Mouse (Mus musculus) heart, postnatal 14 days (tissue): ENCODE results near the gene Sgsm1. TPM values are rescaled to one million over a fixed set of nuclear protein-coding genes. Genes with fewer than 3 reads are reported as not detected.
"Not testable (repeated sequence)": the region's sequence is repeated elsewhere in the genome, so short reads cannot be mapped to it uniquely, and the experiment has no call there.

Source experiments
- DNase-seq, 2 experiments: peaks; one replicate each; pipeline ENCODE4 v3.0.0; 2021 to 2022
- intact Hi-C: fragments of 180-260 bp; cut with DNase I; formaldehyde crosslinking; loops from one replicate; pipeline ENCODE4 v1.15.1; 2025
- long read RNA-seq, 2 experiments: library from polyadenylated mRNA; stranded (forward); transcript quantifications; one replicate each; pipeline ENCODE4 v2.0.0; 2021
- total RNA-seq, 2 experiments: library from RNA; stranded (reverse); gene quantifications; 2 replicates each; pipeline ENCODE4 v1.2.3; 2021

Gene Sgsm1
- total RNA-seq = under 1 TPM; 0.60 to 0.63 TPM
- long read RNA-seq, experiment 1 = 0 reads
- long read RNA-seq, experiment 2 = 0 reads

DNA sequence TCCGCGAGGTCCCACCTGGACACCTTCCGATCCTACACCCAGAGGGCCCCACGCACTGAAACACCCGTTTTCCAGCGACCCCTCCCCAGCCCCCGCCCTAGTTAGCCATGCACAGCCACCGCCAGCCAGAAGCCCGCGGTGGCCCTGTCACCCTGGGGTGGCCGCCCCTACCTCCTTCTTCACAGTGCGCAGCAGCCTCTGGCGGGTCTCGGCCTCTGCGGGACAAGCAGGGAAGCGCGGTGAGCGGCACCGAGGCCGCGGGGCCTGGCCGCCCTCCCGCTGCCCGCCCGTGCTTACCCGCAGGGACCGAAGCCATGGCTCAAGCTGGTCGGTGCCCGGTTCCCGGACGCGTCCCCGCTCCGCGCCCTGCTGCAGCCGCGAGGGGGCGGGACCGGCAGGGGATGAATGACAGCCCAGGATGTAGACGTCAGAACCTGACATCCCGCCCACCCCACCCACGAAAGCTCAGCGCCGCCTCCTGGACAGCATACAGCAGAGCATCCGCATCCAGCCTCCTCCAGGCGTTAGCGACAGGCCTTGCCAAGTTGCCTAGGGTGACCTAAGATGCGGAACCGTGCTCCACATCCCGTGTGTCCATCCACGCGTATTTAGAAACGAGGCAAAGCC is at the start of gene Sgsm1:
Gene Sgsm1, minus strand, starts transcription at position 410 of the 627 bp plus-strand sequence.
- peak; percentile 77 to 78 for DNase-seq
- intact Hi-C loops = no loop called here

DNA sequence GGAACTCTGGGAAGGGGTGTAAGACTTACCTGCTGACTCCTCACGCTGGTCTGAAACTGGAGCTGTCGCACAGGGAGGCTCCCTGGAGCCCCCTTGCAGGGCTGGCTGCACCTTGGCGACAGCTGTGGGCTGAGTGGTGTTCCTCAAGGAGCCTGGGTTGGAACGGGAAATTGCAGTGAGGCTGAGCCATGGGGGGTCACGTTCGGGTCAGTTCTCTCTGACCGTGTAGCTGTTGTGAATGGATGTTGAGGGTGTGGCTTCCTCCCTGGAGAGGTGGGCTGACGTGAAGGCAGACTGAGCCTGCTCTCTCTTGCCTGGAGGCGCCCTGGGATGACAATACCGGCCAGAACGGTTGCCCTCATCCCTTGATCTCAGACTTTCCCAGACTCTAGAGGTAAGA is 48.2 kb upstream of the Sgsm1 start:
- intact Hi-C loops = no loop called here
- peak in 1 of 2 experiments; percentile 12 for DNase-seq

DNA sequence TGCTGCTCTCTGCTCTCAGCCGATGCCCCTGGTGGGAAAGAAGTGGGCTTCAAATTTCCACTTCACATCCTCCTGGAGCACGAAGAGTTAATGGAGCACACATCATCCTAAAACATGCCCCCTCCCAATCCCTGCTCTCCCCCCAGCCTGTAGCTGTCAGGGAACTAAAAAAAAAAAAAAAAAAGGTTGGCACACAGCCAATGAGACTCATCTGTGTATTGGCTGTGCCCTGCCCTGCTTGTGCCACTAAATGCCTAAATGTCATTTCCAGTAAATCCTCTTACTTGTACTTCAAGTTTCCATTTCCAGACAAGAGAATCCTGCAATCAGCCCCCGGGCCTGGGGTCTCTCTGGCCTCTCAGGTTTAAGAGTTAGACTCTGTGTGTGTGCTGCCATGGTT is 47.1 kb upstream of the Sgsm1 start:
- no peak for DNase-seq
- intact Hi-C loops = no loop called here

DNA sequence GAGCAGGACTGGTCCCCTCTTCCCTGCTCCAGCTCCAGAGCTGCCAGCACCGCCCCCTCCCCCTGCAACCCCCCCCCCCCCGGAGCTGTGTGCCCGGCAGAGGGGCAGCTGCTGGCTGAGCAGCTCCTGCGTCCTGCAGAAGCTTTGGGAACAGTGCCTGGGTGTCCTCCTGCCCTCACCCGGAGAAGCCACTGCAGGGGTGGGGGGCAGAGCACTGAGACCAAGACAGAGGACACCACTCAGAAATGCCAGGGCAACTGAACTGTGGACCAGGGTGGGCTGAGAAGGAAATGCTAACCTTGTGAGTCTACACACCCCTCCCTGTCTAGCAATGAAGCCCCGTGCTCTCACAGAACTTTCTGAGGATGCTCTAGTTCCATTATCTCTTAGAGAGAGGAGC is 46.6 kb upstream of the Sgsm1 start, which contains the start of gene Aym1:
Gene Aym1, plus strand, starts transcription at position 109 of the 400 bp plus-strand sequence.
- intact Hi-C loops = no loop called here
- DNase-seq = no peak

DNA sequence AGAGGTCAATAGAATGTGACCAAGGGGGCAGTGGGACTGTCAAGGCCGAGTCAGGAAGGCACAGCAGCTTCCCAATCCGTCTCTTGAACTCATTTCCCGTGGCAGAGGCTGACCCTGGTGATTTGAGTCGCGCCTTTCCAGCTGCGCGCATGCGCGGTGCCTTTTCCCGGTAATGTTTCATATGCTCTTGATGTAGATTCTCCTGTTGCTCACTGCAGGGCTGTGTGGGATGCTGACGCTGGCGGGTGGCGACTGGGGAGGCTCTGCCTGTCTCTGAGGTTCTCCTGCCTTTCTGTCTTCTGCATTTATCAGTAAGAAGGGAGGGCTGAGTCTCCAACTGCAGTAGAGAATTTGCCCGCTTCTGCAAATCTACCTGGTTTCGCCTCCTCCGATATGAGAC is 43.7 kb upstream of the Sgsm1 start:
- DNase-seq = no peak
- intact Hi-C loops = no loop called here

DNA sequence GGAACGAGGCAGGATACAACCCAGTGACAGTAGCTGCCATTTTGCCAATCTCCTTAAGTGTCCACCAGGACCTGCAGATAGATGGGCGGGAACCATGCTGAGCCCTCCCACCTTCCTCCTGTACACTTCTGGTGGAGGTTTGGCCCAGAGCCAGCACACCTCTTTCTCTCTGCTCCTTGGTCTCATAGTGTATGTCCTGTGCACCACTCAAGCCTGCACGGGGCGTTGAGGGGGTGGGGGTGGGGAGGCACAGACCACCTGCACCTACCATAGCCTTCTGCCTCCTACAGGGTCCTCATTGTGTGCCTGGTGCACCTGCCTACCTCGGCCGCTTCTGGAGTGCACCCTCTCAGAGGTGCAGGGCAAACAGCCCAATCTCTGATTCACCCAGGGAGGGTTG is 42.0 kb upstream of the Sgsm1 start:
- DNase-seq = no peak
- intact Hi-C loops = no loop called here

DNA sequence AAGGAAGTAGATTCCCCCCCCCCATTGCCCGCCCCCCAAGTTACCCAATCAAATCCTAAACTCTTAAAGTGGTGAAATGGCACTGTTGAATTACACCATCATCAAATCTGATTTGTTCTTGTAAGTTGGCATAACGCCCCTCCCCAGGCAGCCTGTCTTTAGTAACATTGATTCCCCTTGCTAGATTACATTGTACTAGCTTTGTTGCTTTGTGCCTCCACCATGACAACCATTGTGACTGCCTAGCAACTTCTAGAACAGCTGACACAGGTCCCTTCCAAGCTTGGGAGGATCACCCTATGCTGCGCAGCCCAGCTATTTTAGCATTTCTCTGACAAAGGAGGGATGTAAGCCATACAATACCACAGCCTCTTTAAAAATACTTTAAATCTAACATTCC is 41.2 kb upstream of the Sgsm1 start:
- intact Hi-C loops = no loop called here
- DNase-seq = no peak

DNA sequence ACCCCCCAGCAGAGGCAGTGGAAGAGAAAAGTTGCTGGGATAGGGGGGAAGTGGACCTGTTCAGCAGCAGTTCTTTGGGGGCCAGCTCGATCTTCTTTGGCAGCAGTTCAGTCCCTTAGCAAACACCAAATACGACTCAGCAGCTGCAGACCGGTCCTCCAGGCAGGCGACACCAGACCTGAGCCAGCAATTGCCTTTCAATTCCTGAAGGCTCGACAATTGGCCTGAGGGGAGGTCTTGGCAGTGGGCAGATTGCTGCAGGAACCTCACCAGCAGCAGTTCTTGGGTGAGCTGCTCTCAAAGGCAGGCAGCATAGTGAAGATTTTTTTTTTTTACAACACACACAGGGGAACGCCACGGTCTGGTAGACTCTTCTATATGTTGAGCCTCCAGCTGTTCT is 39.2 kb upstream of the Sgsm1 start:
- DNase-seq = no peak
- intact Hi-C loops = no loop called here

DNA sequence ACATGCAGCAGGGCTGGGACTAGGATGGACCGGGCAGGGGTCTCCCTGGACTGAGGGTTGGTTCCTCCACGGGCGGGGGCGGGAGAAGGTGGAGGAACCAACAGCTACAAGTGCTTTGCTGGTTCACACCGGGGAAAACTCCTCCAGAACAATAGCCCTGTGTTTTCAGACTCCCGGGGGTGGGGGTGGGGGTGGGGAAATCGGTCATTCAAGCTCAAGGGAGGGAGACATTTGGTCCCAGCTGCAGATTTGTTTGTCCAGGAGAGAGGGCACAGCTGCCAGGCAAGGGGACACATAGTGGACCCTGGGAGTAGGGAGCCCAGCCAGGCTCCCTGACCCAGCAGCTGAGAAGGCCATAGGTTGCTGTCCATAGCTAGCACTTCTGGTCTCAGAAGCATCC is 38.6 kb upstream of the Sgsm1 start:
- intact Hi-C loops = no loop called here
- DNase-seq = no peak

DNA sequence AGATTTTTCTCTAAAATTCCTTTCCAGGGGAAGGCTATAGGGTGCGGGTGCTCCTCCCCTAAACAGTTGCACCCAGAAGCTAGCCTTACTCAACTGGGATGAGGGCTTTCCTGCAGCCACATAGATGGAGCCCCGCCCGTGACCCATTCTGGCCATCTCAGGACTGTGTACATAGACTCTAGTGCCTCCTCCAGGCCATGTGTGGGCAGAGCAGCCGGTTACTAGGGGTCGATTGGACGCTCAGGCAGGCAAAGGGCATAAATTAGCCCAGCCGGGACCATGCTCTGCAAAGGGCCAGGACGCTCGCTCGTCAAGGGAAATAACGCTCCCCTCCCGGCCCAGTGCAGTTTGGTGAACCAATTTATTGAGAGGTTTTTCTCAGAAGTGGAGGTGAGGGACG is 38.0 kb upstream of the Sgsm1 start:
- no peak for DNase-seq
- intact Hi-C loops = no loop called here

DNA sequence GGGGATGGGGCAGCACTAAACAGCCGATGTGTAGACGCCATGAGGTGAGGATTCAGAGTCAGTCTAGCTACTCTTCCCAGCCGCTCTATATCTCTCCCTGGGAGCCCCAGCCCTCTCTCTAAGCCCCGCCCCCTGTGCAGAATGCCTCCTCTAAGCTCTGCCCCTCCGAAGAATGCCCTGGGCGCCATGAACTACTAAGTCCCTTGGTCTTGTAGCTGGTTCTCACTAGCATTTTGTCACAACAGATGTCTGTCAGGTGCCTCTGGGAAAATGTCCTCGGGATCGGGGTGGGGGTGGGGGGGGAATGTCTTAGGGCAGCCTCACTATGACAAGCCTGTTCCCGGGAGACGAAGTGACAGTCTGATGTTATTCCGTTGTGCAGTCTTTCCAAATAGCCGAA is 37.0 kb upstream of the Sgsm1 start:
- DNase-seq = no peak
- intact Hi-C loops = no loop called here

DNA sequence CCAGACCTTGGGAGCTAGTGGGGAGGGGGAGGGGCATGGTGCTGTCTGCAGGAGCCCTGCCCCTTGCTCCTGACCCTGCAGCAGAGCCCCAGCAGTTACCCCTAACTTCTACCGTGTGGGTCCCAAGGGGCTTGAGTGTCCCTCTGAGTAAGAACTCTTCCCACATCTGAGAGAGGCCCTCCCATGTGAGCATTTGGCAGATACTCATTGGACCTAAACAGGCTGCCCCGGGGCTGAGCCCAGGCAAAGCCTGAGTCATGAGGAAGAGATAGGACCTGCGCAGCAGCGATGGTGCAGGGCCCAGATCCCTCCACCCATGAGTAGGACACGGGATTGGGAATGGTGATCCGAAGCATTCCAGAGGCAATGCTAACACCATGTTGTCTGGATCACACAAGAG is 36.1 kb upstream of the Sgsm1 start:
- intact Hi-C loops, DNase-seq: not testable (repeated sequence)

DNA sequence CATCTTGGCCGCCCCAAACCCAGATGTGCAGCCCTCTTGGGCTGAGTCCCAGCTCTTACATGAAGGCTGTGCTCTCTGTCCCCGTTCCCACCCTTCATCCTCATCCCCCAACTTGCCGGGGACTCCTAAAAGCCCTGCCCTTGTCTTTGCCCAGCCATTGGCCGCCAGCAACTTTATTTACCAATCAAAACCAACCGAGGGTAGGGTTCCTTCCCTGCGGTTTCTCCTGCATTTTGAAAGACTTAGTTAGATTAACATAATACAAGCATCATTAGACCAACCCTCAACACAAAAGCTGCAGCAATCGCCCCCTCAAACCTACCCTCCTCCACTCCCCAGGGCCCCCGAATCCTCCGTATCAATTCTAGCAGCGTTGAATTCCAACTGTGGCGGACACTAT is 35.2 kb upstream of the Sgsm1 start:
- intact Hi-C loops = no loop called here
- DNase-seq = no peak

DNA sequence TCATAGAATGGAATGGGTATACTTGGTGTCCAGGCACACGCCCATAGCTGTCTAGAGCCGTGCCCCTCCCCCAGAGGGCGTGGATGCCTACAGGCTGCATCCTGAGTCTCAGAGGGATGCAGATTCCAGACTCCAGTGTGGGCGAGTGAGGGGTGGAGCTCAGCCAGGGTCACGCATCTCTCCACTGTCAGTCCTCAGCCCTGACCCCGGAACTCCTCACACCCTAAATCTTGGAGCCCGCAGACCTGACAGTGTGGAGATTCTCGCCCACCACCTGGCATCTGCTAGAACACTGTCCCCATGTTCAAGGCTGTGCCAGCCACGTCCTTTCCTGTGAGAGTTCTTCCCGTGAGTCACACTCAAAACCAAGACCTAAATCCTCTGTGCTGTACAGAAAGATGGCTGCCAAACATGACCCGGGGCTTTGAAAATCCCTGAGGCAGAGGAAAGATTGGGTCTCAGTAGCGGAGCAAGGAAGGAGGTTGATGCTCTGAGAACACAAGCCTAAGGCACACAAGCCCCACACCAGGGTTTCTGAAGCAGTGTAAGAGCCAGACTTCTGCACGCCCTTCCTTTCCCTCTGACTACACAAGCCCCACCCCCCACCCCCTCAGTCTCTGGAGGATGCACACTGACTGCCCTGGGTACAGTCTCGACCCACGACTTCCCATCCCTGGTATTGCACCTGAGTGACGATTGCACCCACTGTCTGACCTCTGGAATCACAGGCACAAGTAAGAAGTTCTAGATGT is 34.2 kb upstream of the Sgsm1 start:
- DNase-seq = no peak
- intact Hi-C loops = no loop called here

DNA sequence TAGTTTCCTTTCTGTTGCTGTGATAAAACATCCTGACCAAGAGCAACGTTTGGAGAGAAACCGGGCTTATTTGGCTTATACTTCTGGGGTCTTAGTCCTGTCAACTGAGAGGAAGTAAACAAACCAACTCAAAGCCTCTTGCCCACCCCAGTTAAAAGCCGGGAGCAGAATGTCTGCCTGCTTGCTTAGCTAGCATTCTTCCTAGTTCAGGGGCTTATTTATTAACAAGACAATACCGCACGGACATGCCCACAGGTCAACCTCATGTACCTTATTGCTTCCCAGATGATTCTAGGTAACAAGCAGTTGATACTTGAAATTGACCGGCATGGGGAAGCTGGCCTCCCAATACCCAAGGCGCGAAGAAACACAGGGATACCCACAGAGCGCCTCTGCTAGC is 25.7 kb upstream of the Sgsm1 start:
- DNase-seq = no peak

DNA sequence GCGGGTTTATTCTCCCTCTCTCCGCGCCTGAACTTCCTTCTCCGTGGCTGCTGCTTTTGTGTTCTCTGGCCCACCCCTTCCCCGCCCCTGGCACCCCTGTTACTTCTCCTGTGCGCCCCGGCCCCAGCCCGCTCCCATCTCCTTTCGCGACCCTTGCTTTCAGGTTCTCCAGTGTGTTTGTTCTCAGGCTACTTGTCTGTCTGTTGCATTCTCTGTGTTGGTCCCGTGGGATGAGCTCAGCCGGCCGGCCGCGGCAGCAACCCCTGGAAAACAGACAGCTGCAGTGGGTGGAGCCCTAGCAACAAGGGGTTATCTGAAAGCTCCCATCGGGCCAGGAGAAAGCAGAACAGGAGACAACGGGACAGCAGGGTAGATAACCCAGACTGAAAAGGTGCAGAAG is 25.1 kb upstream of the Sgsm1 start:
- intact Hi-C loops = no loop called here
- peak; percentile 19 to 24 for DNase-seq

More for the DNA sequence above, 25.7 kb upstream of the Sgsm1 start:
- intact Hi-C loops = no loop called here

DNA sequence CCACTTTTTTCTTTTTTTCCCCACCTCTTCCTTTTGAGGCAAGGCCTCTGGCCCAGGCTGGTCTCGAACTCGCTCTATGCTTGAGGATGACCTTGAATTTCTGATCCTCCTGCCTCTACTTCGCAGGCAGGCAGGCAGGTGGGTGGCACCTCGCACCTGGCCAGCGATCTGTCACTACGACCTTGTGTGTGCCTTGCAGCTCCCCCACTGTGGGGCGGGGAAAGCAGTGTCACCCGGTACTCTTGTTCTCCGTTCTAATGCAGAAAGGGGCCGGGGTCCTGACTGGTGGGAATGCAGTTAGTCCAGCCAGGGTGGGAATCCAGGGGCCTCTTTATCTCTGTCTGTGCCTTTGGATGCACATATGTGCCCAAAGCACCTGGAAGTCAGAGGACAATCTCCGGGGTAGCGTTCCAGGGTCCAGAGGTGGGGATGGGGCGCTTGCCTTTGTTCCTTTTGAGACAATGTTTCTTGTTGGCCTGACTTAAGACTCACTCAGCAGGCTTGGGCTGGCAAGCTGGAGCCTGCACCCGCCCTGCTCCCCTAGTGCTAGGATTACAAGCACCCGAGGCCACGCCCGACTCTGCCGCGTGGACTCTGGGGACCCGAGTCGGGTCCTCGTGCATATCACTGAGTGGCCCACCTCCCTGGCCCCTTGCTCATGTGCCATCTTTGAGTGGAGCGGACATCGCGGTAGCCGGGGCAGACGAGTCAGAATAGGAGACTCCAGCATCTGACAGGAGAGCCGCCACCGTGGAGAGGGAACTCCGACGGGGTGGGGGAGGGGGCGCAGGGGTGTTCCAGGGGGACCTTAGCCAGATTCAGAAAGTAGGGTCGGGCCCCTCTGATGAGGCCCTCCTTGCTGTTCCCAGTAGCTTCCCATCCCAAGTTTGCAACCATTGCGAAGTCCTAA is 24.3 kb upstream of the Sgsm1 start:
- DNase-seq = no peak
- intact Hi-C loops = no loop called here

DNA sequence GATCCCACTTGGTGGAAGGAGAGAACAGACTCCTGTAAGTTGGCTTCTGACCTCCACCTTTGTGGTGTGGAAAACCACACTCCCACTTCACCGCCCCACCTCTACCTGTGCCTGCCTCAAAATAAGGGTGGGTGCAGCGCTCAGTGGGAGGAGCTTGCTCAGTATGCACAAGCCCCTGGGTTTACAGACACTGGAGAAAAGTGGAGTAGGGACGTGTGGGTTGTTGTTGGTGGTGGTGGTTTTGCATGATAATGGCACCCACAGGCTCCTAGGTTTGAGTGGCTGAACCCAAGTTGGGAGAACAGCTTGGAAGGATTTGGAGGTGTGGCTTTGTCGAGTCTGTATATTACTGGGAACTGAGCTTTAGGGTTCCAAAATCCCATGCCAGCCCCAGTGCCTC is 22.3 kb upstream of the Sgsm1 start:
- DNase-seq = no peak
- intact Hi-C loops = no loop called here

DNA sequence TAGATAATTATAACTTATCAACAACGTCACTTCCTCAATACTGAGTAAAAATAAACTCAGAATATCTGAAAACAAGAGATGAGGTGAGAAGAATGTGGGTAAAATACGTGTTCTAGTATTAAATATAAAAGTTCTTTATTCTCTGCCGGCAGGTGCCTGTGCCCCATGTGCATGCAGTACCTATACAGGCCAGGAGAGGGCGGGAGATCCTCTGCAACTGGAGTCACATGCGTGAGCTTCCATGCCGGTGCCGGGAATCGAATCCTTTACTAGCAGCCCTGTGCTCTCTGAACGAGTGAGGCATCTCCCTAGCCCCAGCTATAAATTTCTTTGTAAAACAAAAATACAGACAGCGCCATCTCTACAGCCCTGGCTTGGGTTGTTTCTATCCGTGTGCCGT is 21.7 kb upstream of the Sgsm1 start:
- peak in 1 of 2 experiments; percentile 31 for DNase-seq
- intact Hi-C loops = no loop called here

DNA sequence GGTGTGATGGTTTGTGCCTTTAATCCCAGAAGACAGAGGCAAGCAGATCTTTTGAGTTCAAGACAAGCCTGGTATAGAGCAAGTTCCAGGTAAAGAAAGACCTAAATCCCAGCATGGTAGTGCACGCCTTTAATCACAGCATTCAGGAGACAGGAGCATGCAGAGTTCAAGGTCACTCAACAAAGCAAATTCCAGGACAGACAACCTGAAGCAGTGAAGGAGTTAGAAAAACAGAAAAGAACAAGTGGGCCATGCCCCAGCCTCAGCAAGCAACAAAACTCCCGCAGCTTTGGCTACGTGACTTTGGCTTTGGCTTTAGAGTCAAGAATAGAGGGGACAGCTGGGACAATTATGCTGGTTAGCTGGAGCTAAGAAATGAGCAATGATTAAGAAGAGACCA is 19.6 kb upstream of the Sgsm1 start:
- intact Hi-C loops = no loop called here
- no peak for DNase-seq

DNA sequence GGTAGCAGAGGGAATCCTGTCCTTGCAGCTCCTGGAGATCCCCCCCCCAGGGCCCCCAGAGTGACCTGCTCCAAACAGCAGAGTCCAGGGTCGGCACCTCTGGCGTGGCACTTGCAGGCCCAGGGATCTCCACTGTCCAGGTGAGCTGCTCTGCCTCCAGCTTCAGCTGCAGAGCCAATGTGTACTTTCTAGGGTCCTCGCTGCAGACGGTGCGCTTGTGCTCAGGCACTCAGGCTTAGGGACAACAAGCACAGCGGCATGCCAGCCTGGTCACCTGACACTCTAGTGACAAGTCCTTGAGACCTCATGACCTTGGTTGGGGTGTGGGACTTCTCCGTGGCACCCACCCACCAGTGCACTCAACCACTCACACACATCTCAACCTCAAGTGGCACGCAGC is 18.9 kb upstream of the Sgsm1 start:
- intact Hi-C loops = no loop called here
- DNase-seq = no peak
